Mouse (Mus musculus): ENCODE measurements around the gene Wnt10b. TPM values are rescaled to one million over a fixed set of nuclear protein-coding genes. Genes with fewer than 3 reads are reported as not detected.

Wnt10b gene
- 0.18 TPM in 1 of 2 replicates, not detected in the other for total RNA-seq (2023)

GRCm38 (mm10) chr15:98777762-98778161, at the start of gene Wnt10b:
Gene Wnt10b, minus strand, starts transcription at chr15:98778150.

GRCm38 (mm10) chr15:98809390-98809789, 31.4 kb upstream of the Wnt10b start, which contains the start of gene Ddn:
Gene Ddn, minus strand, starts transcription at chr15:98809490.

GRCm38 (mm10) chr15:98789661-98790535, 11.9 kb upstream of the Wnt10b start, which contains the start of gene Wnt1:
Gene Wnt1, plus strand, starts transcription at chr15:98789857.

GRCm38 (mm10) chr15:98762670-98763529, 15.1 kb downstream of the Wnt10b start, which contains the start of gene Arf3:
Gene Arf3, minus strand, starts transcription at chr15:98763214.

GRCm38 (mm10) chr15:98727443-98728321, 50.3 kb downstream of the Wnt10b start, which contains the start of gene Fkbp11:
Gene Fkbp11, minus strand, starts transcription at chr15:98728198.

Other genes with a start within 250 kb of the Wnt10b start
- 20.3 and 31.7 TPM in 2 replicates for gene Kansl2, start 243.9 kb downstream of the Wnt10b start, total RNA-seq (2023)
- gene Ccnt1, start 207.2 kb downstream of the Wnt10b start, total RNA-seq (2023), result 156 and 177 TPM in 2 replicates
- gene 4930415O20Rik, start 207.1 kb downstream of the Wnt10b start, total RNA-seq (2023), result not detected in 2 replicates
- 1.5 and 2.5 TPM in 2 replicates for gene Adcy6, start 168.1 kb downstream of the Wnt10b start, total RNA-seq (2023)
- 0.43 and 1.2 TPM in 2 replicates for gene Cacnb3, start 147.3 kb downstream of the Wnt10b start, total RNA-seq (2023)
- gene Ddx23, start 115.3 kb downstream of the Wnt10b start, total RNA-seq (2023), result 68.1 and 73.5 TPM in 2 replicates
- gene Rnd1, start 100.7 kb downstream of the Wnt10b start, total RNA-seq (2023), result 16.4 and 16.6 TPM in 2 replicates
- not detected in 2 replicates for gene Ccdc65, start 69.9 kb downstream of the Wnt10b start, total RNA-seq (2023)
- gene Fkbp11, start 50.0 kb downstream of the Wnt10b start, total RNA-seq (2023), result 1.4 and 2.0 TPM in 2 replicates
- 72.9 and 90.8 TPM in 2 replicates for gene Arf3, start 14.9 kb downstream of the Wnt10b start, total RNA-seq (2023)
- not detected in 2 replicates for gene Wnt1, start 11.7 kb upstream of the Wnt10b start, total RNA-seq (2023)
- gene Ddn, start 31.3 kb upstream of the Wnt10b start, total RNA-seq (2023), result not detected in 2 replicates
- gene Prkag1, start 53.4 kb upstream of the Wnt10b start, total RNA-seq (2023), result 158 and 237 TPM in 2 replicates
- 122 and 166 TPM in 2 replicates for gene Kmt2d, start 93.1 kb upstream of the Wnt10b start, total RNA-seq (2023)
- gene Rhebl1, start 116.4 kb upstream of the Wnt10b start, total RNA-seq (2023), result 2.0 and 3.1 TPM in 2 replicates
- gene Dhh, start 120.4 kb upstream of the Wnt10b start, total RNA-seq (2023), result not detected in 2 replicates
- gene Lmbr1l, start 140.1 kb upstream of the Wnt10b start, total RNA-seq (2023), result 106 and 139 TPM in 2 replicates
- 228 and 274 TPM in 2 replicates for gene Tuba1b, start 156.4 kb upstream of the Wnt10b start, total RNA-seq (2023)
- not detected in 2 replicates for gene Gm49450, start 175.4 kb upstream of the Wnt10b start, total RNA-seq (2023)
- gene Tuba1a, start 175.6 kb upstream of the Wnt10b start, total RNA-seq (2023), result 122 and 136 TPM in 2 replicates

Measured in neutrophil, adult 65 days (primary cell).